Mouse (Mus musculus) MN1 (cell line): Measurements from ENCODE around the gene Serpina3i.
"Not testable (repeated sequence)": the region's sequence is repeated elsewhere in the genome, so short reads cannot be mapped to it uniquely, and the experiment has no call there.

Source experiments
- DNase-seq: peaks from one replicate; pipeline ENCODE4 v3.0.0-alpha.2; 2016; ENCODE audit warnings: low spot score

Serpina3i gene

GRCm38 (mm10) chr12:104262863-104263262 lies at the start of gene Serpina3i:
Gene Serpina3i, plus strand, starts transcription at chr12:104263122.
- DNase-seq: no peak

GRCm38 (mm10) chr12:104213689-104214444 lies 49.1 kb upstream of the Serpina3i start:
- no peak for DNase-seq

DNA sequence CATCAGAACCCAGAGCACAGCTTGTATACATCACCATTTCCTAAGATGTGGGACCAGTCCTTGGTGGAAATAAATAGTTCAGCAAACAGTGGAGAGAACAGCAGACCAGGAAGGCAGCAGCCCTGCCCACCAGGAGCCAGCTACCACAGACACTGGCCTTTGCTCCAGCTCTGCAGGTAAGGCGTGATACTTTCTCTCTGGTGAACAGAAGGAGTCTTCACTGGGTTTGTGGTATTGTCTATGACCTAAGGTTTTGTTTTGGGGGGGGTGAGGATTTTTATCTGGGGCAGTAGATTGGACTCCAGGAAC lies 48.5 kb upstream of the Serpina3i start, which contains the start of gene Serpina3f:
TSS of gene Serpina3f (plus strand) at position 100 of the 309 bp plus-strand sequence.
- no peak for DNase-seq

GRCm38 (mm10) chr12:104215249-104215648 lies 47.7 kb upstream of the Serpina3i start:
- no peak for DNase-seq

DNA sequence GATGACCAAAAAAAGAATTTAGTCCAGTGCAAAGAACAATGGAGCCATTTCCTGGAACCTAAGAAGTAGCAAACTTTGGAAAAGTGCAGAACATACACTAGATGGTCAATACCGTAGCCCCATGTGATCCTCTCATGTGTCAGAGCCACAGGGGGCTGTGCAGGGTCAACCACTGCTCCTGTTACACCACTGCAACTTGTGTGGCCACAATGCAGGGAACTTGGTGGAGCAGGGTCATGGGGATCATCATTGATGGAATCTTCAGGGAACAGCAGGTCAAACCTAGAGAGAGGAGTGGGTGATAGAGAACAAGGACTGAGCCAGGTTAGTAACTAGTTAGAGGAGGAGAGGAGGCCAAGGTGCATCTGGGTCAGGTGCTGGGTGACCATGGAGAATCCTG lies 41.3 kb upstream of the Serpina3i start:
- no peak for DNase-seq

GRCm38 (mm10) chr12:104223690-104224089 lies 39.2 kb upstream of the Serpina3i start:
- no peak for DNase-seq

GRCm38 (mm10) chr12:104224598-104225300 lies 38.2 kb upstream of the Serpina3i start:
- DNase-seq: no peak

- no peak for DNase-seq
Measured at GRCm38 (mm10) chr12:104230762-104231161, 32.2 kb upstream of the Serpina3i start.

GRCm38 (mm10) chr12:104235915-104236314 lies 27.0 kb upstream of the Serpina3i start, which contains the start of gene Serpina3g:
Gene Serpina3g, plus strand, starts transcription at chr12:104236245.
- DNase-seq: no peak

GRCm38 (mm10) chr12:104238048-104238447 lies 24.9 kb upstream of the Serpina3i start:
- not testable (repeated sequence) for DNase-seq

GRCm38 (mm10) chr12:104243307-104243706 lies 19.6 kb upstream of the Serpina3i start:
- DNase-seq: no peak

DNA sequence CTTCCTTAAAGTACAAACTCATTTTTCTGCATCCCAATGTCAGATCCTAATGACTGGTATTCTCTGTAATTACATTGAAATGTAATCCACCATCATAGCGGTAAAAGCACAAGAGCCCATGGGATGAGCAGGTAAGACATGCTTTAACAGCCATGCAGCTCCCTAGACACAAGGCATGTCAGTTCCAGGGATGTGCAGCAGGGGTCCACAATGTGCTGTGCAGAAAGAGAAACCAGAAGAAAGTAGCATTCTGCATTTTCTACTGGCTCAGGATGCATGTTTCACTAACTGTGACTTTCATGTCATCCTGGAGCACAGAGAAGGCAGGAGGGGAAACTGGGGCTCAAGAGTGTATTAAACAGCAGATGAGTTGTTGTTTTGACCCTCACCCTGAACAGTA lies 17.8 kb upstream of the Serpina3i start:
- no peak for DNase-seq

- DNase-seq: no peak
Measured at GRCm38 (mm10) chr12:104245595-104245994, 17.3 kb upstream of the Serpina3i start.

GRCm38 (mm10) chr12:104247553-104248002 lies 15.3 kb upstream of the Serpina3i start:
- no peak for DNase-seq

DNA sequence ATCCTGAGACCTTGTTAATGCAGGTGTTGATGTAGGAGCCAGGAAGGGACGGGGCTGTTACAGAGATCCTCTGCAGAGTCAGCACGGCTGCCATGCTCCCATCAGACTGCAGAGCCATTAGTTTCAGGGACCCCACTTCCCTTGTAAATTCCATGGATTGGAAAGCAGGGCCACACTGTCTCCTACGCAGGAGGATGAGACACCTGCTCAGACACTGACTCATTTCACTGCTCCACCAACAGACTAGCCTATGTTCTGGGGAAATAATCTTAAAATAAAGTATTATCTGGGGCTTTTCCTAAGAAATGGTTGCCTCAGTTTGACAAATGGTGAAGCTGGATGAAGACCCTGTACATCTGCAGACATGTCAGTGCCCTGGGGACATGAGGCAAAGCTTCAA lies 14.7 kb upstream of the Serpina3i start:
- DNase-seq: no peak

DNA sequence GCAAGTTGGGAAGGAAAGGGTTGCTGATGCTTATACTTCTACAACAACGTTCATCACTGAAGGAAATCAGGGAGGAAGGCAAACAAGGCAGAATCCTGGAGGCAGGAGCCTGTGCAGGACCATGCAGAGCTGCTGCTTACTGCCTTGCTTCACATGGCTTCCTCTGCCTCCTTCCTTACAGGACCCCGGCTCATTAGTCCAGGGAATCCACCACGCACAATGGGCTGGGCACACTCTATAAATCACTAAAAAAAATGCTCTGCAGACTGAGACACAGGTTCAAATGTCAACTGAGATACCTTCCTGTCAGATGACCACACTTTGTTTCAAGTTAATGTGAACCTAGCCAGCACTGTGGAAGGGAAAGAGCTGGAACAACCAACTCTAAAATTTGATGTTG lies 1.9 kb upstream of the Serpina3i start:
- no peak for DNase-seq

- DNase-seq: no peak
Measured at GRCm38 (mm10) chr12:104266374-104266773, 3.5 kb downstream of the Serpina3i start.

DNA sequence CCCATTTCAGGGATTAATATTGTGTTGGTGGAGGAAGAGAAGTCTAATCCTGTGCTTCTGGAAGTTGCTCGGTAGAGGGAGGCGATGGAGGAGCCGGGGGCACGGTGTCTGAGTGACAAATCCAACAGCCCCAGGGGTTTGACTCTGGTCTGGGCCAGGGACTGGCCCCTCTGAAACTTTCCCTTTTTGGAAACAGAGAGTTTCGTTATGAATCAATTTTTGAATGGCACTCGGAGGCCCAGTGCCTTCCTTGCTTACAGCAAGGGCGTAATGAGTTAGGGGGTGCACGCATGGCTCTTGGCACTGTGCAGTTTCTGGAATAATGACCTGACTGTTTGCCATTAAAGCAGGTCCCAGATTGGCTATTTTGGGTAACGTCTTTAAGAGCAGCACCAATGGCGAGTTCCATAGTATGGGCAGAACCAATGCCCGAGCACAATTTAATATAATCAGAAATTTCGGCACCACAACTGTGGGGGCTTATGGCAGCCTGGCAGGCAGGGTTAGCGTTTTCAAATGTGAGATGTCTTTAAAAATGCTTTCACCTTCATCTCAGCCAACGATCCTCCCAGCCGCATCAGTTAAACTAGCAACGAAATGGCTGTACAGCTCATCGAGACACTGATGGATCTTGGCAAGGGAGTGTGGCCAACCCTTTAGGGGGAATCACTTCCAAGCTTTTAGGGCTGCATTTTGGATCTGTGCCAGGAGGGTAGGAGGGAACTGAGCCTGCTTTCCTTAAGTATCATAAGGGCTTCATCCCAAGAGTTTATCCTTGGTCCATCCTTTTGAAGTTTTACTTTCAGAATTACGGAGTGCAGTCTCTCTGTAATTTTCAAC lies 15.5 kb downstream of the Serpina3i start:
- no peak for DNase-seq

GRCm38 (mm10) chr12:104279056-104279435 lies 16.1 kb downstream of the Serpina3i start:
- DNase-seq: no peak

- DNase-seq: no peak
Measured at GRCm38 (mm10) chr12:104283380-104283779, 20.5 kb downstream of the Serpina3i start.

- DNase-seq: no peak
Measured at GRCm38 (mm10) chr12:104288336-104288735, 25.4 kb downstream of the Serpina3i start.

GRCm38 (mm10) chr12:104289872-104290271 lies 26.9 kb downstream of the Serpina3i start:
- no peak for DNase-seq
